Mouse (Mus musculus): ENCODE measurements at regions not wholly inside any gene's neighbourhood (a gene's known extent, or its start where the extent isn't known, plus 50 kb on each side); places are given as distances from the start of the nearest gene placed in this dataset.

- DNase-seq (ENCODE audit: low spot score in 2 of 2) = peak in 1 of 2 experiments; percentile 24
Observed at GRCm38 (mm10) chr13:51930301-51930747, 83.8 kb downstream of the Gadd45g start.

GRCm38 (mm10) chr13:51930931-51931330 is 84.5 kb downstream of the Gadd45g start:
- peak; percentile 9 to 47 for DNase-seq (ENCODE audit: low spot score in 2 of 2)

- DNase-seq (ENCODE audit: low spot score in 2 of 2) = no peak
Observed at GRCm38 (mm10) chr13:51935827-51936226, 89.3 kb downstream of the Gadd45g start.

- DNase-seq (ENCODE audit: low spot score in 2 of 2) = no peak
Observed at GRCm38 (mm10) chr13:51936441-51936840, 90.0 kb downstream of the Gadd45g start.

- no peak for DNase-seq (ENCODE audit: low spot score in 2 of 2)
Observed at GRCm38 (mm10) chr13:51937898-51938297, 91.4 kb downstream of the Gadd45g start.

- no peak for DNase-seq (ENCODE audit: low spot score in 2 of 2)
Observed at GRCm38 (mm10) chr13:51939262-51939661, 92.8 kb downstream of the Gadd45g start.

- DNase-seq (ENCODE audit: low spot score in 2 of 2) = no peak
Observed at GRCm38 (mm10) chr13:51939715-51940114, 93.2 kb downstream of the Gadd45g start.

GRCm38 (mm10) chr13:51946171-51946570 is 99.7 kb downstream of the Gadd45g start:
- DNase-seq (ENCODE audit: low spot score in 2 of 2) = no peak

GRCm38 (mm10) chr13:51948896-51949295 is 102.4 kb downstream of the Gadd45g start:
- DNase-seq (ENCODE audit: low spot score in 2 of 2) = no peak

- DNase-seq (ENCODE audit: low spot score in 2 of 2) = no peak
Observed at GRCm38 (mm10) chr13:51951506-51952038, 105.1 kb downstream of the Gadd45g start.

GRCm38 (mm10) chr13:51953084-51953483 is 106.6 kb downstream of the Gadd45g start:
- no peak for DNase-seq (ENCODE audit: low spot score in 2 of 2)

- DNase-seq (ENCODE audit: low spot score in 2 of 2) = no peak
Observed at GRCm38 (mm10) chr13:51953569-51953968, 107.1 kb downstream of the Gadd45g start.

GRCm38 (mm10) chr13:51957101-51957500 is 110.6 kb downstream of the Gadd45g start:
- DNase-seq (ENCODE audit: low spot score in 2 of 2) = peak in 1 of 2 experiments; percentile 30

GRCm38 (mm10) chr13:51959591-51959990 is 113.1 kb downstream of the Gadd45g start:
- no peak for DNase-seq (ENCODE audit: low spot score in 2 of 2)

GRCm38 (mm10) chr13:51960262-51960661 is 113.8 kb downstream of the Gadd45g start:
- peak; percentile 37 to 70 for DNase-seq (ENCODE audit: low spot score in 2 of 2)

GRCm38 (mm10) chr13:51962191-51962611 is 115.7 kb downstream of the Gadd45g start:
- DNase-seq (ENCODE audit: low spot score in 2 of 2) = no peak

GRCm38 (mm10) chr13:51962676-51963075 is 116.2 kb downstream of the Gadd45g start:
- no peak for DNase-seq (ENCODE audit: low spot score in 2 of 2)

GRCm38 (mm10) chr13:51963966-51964365 is 117.5 kb downstream of the Gadd45g start:
- no peak for DNase-seq (ENCODE audit: low spot score in 2 of 2)

- DNase-seq (ENCODE audit: low spot score in 2 of 2) = no peak
Observed at GRCm38 (mm10) chr13:51964416-51964815, 117.9 kb downstream of the Gadd45g start.

- no peak for DNase-seq (ENCODE audit: low spot score in 2 of 2)
Observed at GRCm38 (mm10) chr13:51964921-51965320, 118.4 kb downstream of the Gadd45g start.

- no peak for DNase-seq (ENCODE audit: low spot score in 2 of 2)
Observed at GRCm38 (mm10) chr13:51968103-51968502, 121.6 kb downstream of the Gadd45g start.

- DNase-seq (ENCODE audit: low spot score in 2 of 2) = no peak
Observed at GRCm38 (mm10) chr13:51968796-51969195, 122.3 kb downstream of the Gadd45g start.

- no peak for DNase-seq (ENCODE audit: low spot score in 2 of 2)
Observed at GRCm38 (mm10) chr13:51970051-51970450, 123.6 kb downstream of the Gadd45g start.

Measured in layer of hippocampus, adult 18-20 months (tissue).